Mouse (Mus musculus): ENCODE data around the gene Trafd1.
"Not testable (repeated sequence)": the region's sequence is repeated elsewhere in the genome, so short reads cannot be mapped to it uniquely, and the experiment has no call there.

Gene Trafd1

DNA sequence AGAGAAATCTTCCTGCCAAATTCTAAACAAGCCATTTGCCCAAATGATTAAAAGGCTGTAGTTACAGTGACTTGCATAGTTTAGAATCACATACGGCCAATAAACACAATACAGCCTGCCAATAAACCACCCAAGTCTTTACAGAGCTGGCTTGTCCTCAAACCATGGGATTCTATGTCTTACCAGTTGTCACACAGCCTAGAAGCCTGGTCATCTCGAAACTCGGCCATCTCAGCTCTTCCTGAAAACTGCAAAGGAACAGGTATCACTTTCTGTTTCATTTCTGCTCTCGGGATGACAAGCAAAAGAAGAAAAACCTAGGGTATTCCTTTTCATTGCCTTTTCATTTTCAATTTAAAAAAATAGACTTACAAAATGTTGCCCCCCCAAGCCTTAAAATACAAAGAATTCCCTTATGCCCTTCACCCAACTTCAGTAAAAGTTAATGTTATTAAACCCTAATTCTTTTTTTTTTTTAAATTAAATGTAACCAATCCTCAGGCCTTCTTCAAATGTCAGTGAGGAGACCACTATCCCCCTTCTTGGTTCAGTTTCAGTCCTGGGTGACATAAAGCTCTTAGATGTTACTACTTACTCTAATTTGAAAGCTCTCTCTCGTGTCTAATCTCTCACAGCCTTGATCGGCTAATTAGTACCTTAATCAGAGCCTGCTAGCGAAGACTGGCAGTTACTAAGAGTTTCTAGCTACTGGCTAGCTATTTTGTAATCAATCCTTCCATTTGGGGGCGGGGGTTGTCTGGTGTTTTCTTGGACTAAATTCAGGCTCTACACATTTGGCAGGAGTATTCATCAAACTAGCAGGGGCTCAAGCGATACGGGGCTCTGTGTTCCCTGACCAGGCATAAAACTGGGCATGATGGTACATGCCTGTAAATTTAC lies 1.3 kb downstream of the Trafd1 start:
- peak; percentile 35 for DNase-seq

DNA sequence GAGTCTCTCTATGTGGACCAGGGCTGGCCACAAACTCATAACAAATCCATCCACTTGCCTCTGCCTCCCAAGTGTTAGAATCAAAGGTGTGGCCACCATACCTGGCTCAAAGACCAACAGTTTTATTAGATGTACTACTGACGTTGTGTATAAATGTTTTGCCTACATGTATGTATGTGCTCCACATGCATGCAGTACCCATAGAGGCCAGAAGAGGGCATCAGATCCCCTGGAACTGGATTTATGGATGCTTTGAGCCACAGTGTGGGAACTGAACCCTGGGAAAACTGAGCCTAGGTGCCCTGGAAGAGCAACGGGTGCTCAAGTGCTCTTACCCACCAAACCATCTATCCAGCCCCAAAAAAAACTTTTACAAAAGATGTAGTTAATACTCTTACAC lies 4.7 kb downstream of the Trafd1 start:
- DNase-seq, result no peak

DNA sequence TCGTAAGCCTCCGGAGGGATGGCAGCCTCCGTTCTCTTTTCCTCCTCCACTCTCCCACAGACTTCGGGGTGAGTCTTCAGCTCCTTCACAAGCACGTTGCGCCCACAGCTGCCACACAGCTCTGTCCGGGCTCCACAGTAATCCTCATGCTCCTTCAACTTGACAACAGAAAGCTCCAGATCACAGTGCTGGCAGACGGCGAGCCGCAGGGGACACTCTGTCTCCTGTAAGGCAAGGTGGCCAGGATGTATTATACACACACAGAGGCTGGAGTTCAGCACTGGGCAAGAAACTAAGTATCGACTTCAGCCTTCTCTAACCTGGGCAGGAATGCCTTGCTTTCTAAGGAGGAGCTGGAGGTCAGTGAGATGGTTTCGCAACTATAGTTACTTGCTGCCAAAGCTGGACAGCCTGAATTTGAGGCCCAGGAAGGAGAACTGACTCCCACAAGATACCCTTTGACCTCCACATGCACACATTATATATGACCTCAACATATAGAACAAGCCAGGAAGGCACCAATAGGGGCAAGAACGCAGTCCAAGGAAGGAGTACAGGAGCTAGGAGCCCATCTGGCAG lies 6.7 kb downstream of the Trafd1 start:
- no peak for DNase-seq

DNA sequence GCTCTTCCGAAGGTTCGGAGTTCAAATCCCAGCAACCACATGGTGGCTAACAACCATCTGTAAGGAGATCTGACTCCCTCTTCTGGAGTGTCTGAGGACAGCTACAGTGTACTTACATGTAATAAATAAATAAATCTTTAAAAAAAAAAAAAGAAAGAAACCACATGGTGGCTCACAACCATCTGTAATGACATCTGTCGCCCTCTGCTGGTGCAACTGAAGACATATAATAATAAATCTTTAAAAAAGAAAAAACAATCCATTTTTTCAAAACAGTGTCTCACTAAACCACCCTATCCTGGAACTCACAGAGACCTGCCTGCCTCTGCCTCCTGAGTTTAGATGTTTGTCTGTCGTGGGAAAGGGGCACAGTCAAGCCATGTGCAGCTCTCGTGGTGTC lies 8.5 kb downstream of the Trafd1 start:
- not testable (repeated sequence) for DNase-seq

DNA sequence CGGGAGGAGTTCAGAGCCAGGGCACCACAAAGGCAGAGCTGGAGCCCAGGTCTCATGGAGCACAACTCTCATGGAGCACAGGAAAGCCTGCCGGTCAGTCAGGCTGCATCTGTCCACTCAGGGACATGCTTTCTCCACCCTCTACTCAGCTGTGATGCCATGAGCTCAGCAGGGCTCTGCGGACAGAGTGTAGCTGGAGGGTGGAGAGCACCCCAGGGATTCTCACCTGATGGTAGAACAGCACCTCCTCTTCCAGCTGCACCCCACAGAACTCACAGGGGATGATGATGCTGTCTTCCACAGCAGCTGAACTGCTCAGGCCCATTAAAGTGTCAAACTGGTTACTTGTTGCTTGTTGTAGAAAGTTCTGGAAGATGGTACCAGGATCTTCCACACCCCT lies 10.6 kb downstream of the Trafd1 start:
- DNase-seq, result no peak

DNA sequence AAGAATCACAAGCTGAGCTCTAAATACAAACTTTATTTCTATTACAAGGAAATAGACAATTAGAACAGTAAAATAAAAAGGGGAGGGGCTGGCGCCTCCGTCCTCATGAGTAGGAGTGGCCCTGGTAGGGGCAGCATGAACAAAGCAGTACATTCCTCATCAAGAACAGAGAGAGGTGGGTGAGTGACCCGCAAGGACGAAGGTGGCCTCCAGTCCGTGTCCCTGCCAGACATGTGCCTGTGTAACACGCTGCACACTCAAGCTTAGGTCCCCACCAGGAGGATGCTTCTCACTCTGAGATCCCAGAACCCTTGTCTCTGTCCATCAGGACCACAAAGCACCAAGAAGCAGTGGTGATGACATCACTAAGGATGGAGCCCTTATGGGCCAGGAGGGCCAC lies 13.7 kb downstream of the Trafd1 start:
- DNase-seq, result no peak

DNA sequence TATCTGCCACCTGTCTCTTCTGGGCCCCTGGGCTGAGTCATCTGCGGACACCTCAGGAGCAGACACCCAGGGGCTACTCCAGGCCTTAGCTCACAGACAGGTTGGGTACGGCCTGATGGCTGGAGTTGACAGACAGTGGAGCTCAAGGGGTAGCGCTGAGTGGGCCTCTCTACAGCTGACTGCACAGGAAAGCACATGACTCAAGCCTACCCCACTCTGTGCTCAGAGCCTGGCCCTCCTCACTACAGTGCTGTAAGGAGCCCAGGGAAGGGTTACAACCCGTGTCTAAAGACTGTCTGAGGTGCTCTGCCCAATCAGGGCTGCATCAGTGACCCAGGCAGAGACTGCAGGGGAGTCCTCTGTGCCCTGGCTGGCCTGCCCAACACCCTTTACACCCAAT lies 18.2 kb downstream of the Trafd1 start:
- DNase-seq, result no peak

DNA sequence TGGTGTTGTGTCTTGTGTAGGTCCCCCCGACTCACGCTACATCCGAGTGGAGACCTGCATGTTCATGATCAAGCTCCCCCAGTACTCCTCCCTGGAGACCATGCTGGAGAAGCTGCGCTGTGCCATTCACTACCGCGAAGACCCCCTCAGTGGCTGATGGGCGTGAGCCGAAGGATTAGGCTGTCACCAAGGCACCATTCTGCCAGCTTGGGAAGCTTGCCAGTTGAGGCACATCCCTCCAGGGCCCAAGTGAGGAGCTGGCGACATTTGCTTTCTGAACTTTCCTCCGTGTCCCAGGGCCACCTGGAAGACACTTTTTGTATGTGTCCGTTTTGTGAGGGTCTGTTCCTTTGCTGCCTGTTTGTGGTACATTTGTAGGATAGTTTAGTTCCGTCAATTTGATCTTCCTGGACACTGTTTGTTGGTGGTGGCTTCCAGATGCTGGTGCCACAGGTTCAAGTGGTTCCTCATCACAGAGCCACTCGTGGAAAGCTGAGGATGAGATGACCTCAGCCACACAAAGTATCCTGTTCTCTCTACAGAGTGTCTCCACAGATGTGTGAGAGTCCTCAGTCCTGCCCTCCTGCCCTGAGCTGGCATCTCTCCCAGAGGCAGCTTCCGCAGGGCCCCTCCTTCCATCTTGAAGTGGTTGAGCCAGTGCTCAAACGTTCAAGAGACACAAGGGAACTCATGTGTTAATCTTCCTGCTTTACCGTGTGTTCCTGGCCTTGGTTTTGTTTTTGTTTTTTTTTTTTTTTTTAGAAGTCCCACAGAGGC lies 18.8 kb downstream of the Trafd1 start:
- no peak for DNase-seq

DNA sequence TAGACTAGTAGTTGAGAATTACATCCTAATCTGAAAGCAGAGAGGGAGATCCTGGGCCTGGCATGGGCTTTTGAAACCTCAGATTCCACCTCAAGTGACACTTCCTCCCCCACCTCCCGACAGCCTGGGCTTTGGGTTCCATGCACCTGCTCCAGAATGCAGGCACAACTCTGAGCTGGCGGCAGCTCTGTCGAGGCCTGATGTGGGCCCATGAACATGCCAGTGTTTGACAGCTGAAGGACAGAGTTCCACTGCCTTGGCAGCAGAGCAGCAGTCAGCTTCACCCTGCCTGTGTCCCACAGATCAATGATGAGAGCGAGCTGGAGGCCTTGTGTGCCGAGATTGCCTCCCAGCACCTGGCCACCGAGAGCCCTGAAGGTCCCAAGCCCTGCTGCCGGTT lies 22.0 kb downstream of the Trafd1 start:
- DNase-seq, result no peak

DNA sequence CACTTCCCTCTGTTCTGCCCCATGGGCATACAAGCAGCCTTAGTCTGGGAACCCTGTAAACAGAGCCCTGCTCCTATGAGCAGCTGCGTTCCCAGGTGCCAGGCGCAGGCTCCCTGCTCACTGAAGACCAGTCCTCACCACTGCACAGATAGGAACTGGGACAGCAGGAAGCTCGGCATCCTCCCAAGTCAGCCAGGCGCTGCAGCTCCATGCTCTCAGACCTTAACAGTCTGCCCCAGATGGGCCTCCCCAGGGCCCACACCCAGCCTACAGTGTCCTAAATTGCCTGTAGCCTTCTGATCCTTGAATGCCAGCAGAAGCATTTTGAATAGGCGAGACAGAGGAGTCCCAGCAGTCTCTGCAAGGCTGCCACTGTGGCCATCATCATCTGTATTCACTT lies 23.7 kb downstream of the Trafd1 start:
- DNase-seq, result peak; percentile 58

DNA sequence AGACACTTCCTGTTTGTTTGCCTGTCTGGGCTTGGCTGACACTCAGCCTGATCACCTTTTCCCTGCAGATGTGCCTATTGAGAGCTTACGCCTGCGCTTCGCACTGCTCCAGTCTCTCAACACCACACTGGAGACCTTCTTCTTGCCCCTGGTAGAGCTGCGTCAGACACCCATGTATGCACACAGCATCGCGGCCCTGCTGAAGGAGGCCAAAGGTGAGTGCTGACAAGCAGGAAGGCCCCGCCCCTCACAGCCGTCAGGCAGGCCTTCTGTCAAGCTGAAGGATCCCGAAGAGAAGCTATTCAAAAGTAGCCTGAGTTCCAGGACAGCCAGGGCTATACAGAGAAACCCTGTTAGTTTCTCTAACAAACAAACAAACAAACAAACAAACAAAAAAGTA lies 26.2 kb downstream of the Trafd1 start:
- no peak for DNase-seq

DNA sequence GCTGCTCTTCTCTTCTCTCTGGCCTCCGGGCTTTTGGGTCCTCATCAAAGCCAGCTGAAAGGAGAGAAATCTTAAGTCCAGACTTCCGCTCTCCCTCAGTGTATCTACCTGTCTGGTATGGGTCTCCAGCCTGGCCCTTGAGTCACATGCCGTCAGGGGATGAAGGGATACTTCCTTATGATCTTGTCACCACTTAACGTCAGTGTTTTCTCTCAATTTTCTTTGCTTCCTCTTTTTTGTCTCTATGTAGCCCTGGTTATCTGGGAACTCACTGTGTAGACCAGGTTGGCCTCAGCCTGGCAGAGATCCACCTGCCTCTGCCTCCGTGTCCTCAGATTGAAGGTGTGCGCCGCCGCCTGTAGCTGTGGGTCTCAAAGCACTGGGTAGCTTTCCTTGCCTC lies 41.4 kb downstream of the Trafd1 start:
- no peak for DNase-seq

DNA sequence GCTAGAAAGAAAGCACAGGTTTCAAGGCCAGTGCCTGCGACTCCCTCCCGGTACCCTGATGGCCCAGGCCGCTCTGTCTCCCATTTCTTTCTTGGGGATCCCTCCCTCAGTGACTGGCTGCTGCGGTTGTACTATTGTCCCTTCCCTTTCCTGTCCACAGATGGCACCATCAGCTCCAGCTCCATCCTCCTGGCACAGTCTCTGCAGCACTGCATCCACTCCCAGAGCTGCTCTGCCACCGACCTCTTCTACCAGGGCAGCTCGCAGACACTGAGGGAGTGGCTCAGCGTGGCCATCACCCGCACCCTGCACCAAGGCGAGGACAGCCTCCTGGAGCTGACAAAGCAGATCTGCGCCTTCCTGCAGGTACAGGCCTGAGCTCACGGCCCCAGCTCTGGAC lies 42.9 kb downstream of the Trafd1 start:
- DNase-seq, result peak; percentile 62

DNA sequence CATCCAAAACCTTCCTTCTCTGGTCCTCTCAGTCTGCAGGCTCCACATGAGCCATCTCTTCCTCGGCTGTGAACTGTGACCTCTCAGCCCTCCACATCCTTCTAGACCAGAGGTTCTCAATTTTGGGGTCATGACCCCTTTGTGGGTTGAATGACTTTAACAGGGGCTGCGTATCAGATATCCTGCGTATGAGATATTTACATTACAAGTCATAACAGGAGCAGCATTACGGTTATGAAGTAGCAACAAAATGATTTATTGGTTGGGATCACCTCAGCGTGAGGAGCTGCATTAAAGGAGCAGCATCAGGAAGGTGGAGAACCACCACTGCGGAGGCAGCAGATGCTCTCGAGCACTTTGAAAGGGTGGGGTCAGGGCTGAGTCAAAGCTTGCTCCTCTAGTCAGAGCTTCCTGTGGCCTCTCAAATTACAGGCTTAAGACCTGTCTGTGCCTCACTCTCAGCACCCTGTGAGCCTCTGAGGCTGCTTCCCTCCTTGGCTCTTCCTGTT lies 44.4 kb downstream of the Trafd1 start:
- no peak for DNase-seq

DNA sequence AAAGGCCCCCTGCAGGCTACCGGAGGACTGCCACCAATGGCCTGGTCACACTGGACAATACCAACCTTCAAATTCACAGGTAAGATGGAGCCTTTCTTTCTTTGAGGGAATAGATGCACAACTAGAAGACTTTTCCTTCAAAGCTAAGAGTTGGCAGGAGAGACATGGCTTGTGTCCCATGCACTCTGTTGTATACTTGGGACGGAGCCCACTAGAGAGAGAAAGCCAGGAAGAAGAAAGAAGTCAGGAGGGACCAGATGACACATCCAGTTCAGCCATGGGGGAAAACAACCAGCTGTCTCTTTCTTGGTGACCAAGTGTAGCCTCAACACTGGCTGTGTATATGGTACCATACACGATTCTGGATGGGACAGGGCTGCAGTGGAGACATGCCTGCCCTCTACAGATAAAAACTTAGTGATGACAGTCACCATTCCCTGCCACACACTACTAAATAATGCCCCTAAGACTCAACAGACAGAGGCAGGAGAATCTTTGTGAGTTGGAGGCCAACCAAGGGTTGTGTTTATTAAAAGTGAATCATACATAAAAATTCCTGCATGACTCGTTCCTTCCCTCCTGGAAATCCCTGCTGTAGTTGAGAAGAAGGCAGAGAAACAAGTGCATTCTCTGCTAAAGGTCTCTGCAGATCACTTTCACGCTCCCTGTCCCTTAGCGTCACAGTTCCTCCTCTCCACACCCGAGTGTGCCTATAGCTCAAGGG lies 45.8 kb downstream of the Trafd1 start:
- peak; percentile 63 for DNase-seq

DNA sequence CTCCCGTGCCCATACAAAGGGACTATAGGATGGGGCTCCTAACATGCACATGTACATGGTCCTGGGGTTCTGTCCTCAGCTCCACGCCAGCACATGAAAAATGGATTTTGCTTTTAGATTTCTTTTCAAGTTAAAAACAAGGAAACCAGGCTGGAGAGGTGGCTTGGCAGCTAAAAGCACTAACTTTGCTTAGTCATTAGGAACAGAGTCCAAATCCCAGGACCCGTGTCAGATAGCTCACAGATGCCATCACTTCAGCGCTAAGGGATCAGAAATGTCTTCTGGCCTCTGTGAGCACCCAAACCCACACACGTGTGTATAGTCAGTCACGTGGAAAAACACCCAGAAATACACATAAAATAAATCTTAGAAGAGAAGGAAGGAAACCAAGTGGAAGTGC lies 48.7 kb downstream of the Trafd1 start:
- no peak for DNase-seq

DNA sequence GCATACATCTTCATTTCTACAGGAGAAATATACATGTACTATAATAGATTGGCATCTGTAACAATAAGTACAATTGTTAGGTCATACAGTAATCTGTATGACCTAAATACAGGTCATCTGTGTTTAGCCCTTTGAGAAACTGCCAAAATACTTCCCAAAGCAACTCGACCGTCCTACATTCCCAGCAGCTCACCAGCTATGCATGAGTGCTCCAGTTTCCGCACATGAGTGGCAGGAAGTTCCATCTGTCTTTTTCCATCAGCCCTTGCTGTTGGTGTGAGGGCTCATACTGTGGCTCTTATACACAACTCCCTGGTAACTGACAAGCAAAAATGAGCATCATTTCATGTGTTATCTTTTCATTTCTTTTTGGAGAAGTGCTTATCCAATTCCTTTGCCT lies 49.4 kb downstream of the Trafd1 start:
- peak; percentile 70 for DNase-seq

DNA sequence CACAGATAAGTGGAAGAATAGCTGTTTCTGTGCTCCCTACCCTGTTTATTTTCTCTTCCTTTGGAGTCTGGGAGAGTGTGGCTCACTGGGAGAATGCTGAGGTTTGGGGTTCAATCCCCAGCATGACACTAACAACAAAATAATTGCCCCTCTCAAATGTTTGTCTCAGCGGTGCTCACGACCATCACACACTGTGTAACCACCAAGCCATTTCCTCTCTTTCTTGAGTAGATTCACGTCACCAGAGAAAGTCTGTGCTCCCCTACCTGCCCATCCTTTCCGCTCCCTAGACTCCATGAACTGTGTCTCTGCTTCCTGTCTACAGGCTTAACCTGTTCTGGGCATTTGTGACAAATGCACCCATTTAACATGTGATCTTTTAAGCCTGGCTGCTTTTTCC lies 50.0 kb downstream of the Trafd1 start:
- no peak for DNase-seq

DNA sequence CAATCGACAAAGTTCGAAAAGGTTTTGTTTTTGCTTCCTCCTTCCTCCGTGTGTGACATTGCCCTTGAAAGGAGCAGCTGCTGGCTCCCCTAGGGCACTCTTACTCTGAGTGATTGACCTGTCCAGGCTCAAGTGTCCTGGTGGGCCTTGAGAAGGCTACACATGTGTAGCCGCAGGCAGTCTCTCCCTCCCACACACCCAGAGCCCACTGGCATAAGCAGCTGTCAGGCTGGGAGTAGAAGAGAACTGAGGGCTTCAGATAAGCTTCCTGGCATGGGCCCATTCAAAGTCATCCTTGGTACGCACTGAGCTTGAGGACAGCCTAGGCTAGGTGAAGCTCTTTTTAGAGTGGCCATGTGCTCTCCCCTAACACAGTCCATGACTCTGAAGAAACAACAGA lies 51.0 kb downstream of the Trafd1 start:
- no peak for DNase-seq

DNA sequence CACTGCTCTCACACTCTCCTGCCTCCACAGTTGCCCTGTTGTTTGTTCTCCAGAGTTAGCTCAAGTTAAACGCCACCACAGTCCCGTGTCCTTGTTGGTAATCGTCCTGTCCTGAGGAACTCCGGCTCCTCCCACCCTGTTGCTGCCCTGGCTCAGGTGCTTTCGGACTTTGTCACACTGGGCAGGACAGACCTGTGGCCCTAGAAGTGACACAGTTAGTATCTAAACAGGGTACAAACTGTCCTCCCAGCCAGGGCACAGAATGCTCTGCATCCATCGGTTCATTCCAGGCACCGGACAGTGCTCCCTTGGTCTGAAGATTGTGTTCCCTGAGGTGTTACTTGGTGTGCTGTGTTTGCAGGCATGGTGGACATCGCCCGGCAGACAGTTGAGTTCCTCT lies 51.5 kb downstream of the Trafd1 start:
- DNase-seq, result no peak

DNA sequence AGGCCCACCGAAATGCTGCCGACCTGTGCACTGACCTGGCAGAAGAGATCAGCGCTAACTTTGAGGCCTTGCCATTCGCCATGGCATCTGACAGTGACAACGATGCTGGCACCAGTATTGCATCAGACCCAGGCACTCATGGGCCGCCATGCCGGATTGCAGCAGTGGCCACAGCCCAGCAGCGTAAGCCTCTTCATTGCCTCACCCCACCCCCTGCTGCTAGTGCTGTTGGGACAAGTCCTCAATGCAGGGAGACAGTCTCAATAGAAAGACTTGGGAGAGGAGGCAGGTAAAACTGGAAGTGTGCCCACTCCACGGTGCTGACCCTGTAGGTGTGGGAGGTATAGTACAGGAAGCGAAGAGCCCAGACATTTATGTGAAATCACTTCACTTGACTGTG lies 53.7 kb downstream of the Trafd1 start:
- no peak for DNase-seq

DNA sequence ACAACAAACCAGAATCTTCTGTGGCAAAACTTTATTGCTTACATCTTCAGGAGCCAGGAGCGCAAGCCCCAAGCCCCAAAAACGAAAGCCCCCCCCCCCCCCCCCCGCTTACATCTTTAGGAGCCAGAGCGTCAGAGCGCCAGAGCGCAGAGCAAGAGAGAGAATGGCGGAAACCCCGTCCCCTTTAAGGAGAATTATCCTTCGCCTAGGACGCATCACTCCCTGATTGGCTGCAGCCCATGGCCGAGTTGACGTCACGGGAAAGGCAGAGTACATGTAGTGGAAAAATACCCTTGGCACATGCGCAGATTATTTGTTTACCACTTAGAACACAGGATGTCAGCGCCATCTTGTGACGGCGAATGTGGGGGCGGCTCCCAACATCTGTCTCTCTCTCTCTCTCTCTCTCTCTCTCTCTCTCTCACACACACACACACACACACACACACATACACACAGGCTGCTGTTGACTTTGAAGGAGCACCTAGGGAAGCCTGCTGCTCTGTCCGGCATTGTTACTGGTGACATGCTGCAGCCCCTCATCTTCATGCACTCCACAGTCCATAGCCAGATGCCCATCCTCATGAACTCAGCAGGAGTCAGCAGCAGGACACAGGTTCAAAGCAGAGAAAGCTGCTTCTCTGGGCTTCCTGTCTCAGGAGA lies 55.1 kb downstream of the Trafd1 start:
- not testable (repeated sequence) for DNase-seq
